Mouse (Mus musculus) frontal cortex, adult (tissue): ENCODE data around the gene Chd5.

Experiments used
- ATAC-seq: cut with Nextera tagmentation; 2 replicates; pipeline ENCODE4 v1.9.2; 2017; ENCODE audit warnings: mild to moderate bottlenecking, moderate library complexity, mixed read lengths; ENCODE audit not compliant: low TSS enrichment

Gene Chd5

GRCm38 (mm10) chr4:152353886-152354637 is 15.6 kb downstream of the Chd5 start:
- ATAC-seq: no peak

GRCm38 (mm10) chr4:152355672-152356071 is 17.2 kb downstream of the Chd5 start:
- no peak for ATAC-seq

- no peak for ATAC-seq
These were observed 21.2 kb downstream of the Chd5 start for GRCm38 (mm10) chr4:152359700-152360099.

- ATAC-seq: no peak
These were observed 22.4 kb downstream of the Chd5 start for GRCm38 (mm10) chr4:152360855-152361254.

- no peak for ATAC-seq
These were observed 23.7 kb downstream of the Chd5 start for GRCm38 (mm10) chr4:152362180-152362579.

GRCm38 (mm10) chr4:152365228-152365627 is 26.8 kb downstream of the Chd5 start:
- ATAC-seq: no peak

- ATAC-seq: peak; percentile 14; the same call in 1 of the 2 replicates
These were observed 44.2 kb downstream of the Chd5 start for GRCm38 (mm10) chr4:152382528-152383252.

GRCm38 (mm10) chr4:152385644-152386043 is 47.2 kb downstream of the Chd5 start:
- no peak for ATAC-seq

- peak; percentile 26; the same call in 1 of the 2 replicates for ATAC-seq
These were observed 53.7 kb downstream of the Chd5 start for GRCm38 (mm10) chr4:152392192-152392591.

- no peak for ATAC-seq
These were observed 54.2 kb downstream of the Chd5 start for GRCm38 (mm10) chr4:152392627-152393026.

- no peak for ATAC-seq
These were observed 60.5 kb downstream of the Chd5 start for GRCm38 (mm10) chr4:152398926-152399325.

GRCm38 (mm10) chr4:152405143-152405542 is 66.7 kb downstream of the Chd5 start:
- peak; percentile 44 for ATAC-seq

- ATAC-seq: peak; percentile 32; the same call in 1 of the 2 replicates
These were observed 67.3 kb downstream of the Chd5 start for GRCm38 (mm10) chr4:152405671-152406201.

GRCm38 (mm10) chr4:152406531-152406930 is 68.1 kb downstream of the Chd5 start:
- no peak for ATAC-seq

- peak; percentile 39; the same call in 1 of the 2 replicates for ATAC-seq
These were observed 72.5 kb downstream of the Chd5 start for GRCm38 (mm10) chr4:152410961-152411360.

- ATAC-seq: no peak
These were observed 74.2 kb downstream of the Chd5 start for GRCm38 (mm10) chr4:152412524-152413080.

GRCm38 (mm10) chr4:152418229-152419060 is 80.0 kb downstream of the Chd5 start:
- ATAC-seq: no peak

- ATAC-seq: no peak
These were observed 85.1 kb downstream of the Chd5 start for GRCm38 (mm10) chr4:152423576-152423975.

- no peak for ATAC-seq
These were observed 85.9 kb downstream of the Chd5 start for GRCm38 (mm10) chr4:152424341-152424740.

GRCm38 (mm10) chr4:152424922-152425321 is 86.5 kb downstream of the Chd5 start:
- no peak for ATAC-seq

GRCm38 (mm10) chr4:152428259-152428658 is 89.8 kb downstream of the Chd5 start:
- peak; percentile 66 for ATAC-seq
